Mouse (Mus musculus) C2C12 (cell line): ENCODE data around the gene Abcb8. TPM values are rescaled to one million over a fixed set of nuclear protein-coding genes. Genes with fewer than 3 reads are reported as not detected.

Experiments used
- H3K27me3 ChIP-seq: one replicate; pipeline ENCODE4 v1.6.1; 2011; ENCODE audit not compliant: control insufficient read depth, insufficient read depth, insufficient read length
- H3K36me3 ChIP-seq: one replicate; pipeline ENCODE4 v1.6.1; 2011; ENCODE audit not compliant: control insufficient read depth, insufficient read depth
- H3K4me3 ChIP-seq: one replicate; pipeline ENCODE4 v1.5.1; 2011; ENCODE audit warnings: mild to moderate bottlenecking, control low read depth; ENCODE audit not compliant: poor library complexity, insufficient read depth, severe bottlenecking
- H3K79me2 ChIP-seq: one replicate; pipeline ENCODE4 v1.6.1; 2011; ENCODE audit not compliant: control insufficient read depth, insufficient read depth
- H3K79me3 ChIP-seq: one replicate; pipeline ENCODE4 v1.6.1; 2011; ENCODE audit warnings: low read depth, control low read depth
- H3ac ChIP-seq: one replicate; pipeline ENCODE3; 2011; ENCODE audit warnings: low read depth; ENCODE audit not compliant: control insufficient read depth, insufficient read length
- CEBPB ChIP-seq: IDR thresholded peaks from one replicate; pipeline ENCODE4 v1.6.1; 2011; ENCODE audit warnings: low read depth, mild to moderate bottlenecking, control low read depth, moderate library complexity
- CTCF ChIP-seq: IDR thresholded peaks from one replicate; pipeline ENCODE4 v1.5.1; 2011; ENCODE audit not compliant: control insufficient read depth, insufficient read depth, insufficient read length
- FOSL1 ChIP-seq: IDR thresholded peaks from one replicate; pipeline ENCODE4 v1.8.0; 2011; ENCODE audit warnings: mild to moderate bottlenecking, low read length; ENCODE audit not compliant: poor library complexity, insufficient read depth, severe bottlenecking
- MAX ChIP-seq: IDR thresholded peaks from one replicate; pipeline ENCODE4 v1.6.1; 2011; ENCODE audit warnings: mild to moderate bottlenecking, control low read depth
- MYOD1 ChIP-seq: IDR thresholded peaks from one replicate; pipeline ENCODE4 v1.6.1; 2011; ENCODE audit warnings: low read depth; ENCODE audit not compliant: control insufficient read depth, insufficient read length
- MYOG ChIP-seq: IDR thresholded peaks from one replicate; pipeline ENCODE4 v1.6.1; 2011; ENCODE audit not compliant: control insufficient read depth, insufficient read length; ENCODE audit errors: extremely low read depth
- USF1 ChIP-seq: IDR thresholded peaks from one replicate; pipeline ENCODE4 v1.6.1; 2011; ENCODE audit warnings: low read depth, mild to moderate bottlenecking, control low read depth, moderate library complexity
- polyA plus RNA-seq: library from polyadenylated mRNA; unstranded; fragments of >200 nt; fragmentation: generic; extraction: Trizol; gene quantifications from one replicate; pipeline ENCODE4 v1.2.1, GENCODE M21; 2012; ENCODE audit warnings: missing spikeins

The Abcb8 gene
- polyA plus RNA-seq, 1 experiment: 25.1 TPM

- Histone ChIP-seq H3K79me2 (peaks cover 69% of the 10 kb centered on the region), H3ac (no peak overlapping the region), H3K27me3 (no peaks in the 10 kb centered on the region), H3K79me3 (peaks cover 64% of the 10 kb centered on the region), H3K36me3 (peaks cover 31% of the 10 kb centered on the region), H3K4me3 (peak overlapping the region; percentile 75)
- no peak for TF ChIP-seq MYOG
- no peak for TF ChIP-seq MAX
- no peak for TF ChIP-seq CTCF
- TF ChIP-seq CEBPB: no peak
- no peak for TF ChIP-seq MYOD1
Observed at GRCm38 (mm10) chr5:24453985-24454303, 60.5 kb downstream of the Abcb8 start.

- Histone ChIP-seq H3K79me3 (peaks cover 73% of the 10 kb centered on the region), H3K27me3 (no peaks in the 10 kb centered on the region), H3ac (no peak overlapping the region), H3K36me3 (peaks cover 31% of the 10 kb centered on the region), H3K79me2 (peaks cover 81% of the 10 kb centered on the region), H3K4me3 (no peak overlapping the region)
- TF ChIP-seq CTCF (no peak), MYOD1 (peak; percentile 82), MYOG (no peak)
Observed at GRCm38 (mm10) chr5:24455076-24455475, 61.6 kb downstream of the Abcb8 start.

- Histone ChIP-seq H3K36me3 (peaks cover 35% of the 10 kb centered on the region), H3K79me3 (peaks cover 78% of the 10 kb centered on the region), H3ac (no peak overlapping the region), H3K79me2 (peaks cover 86% of the 10 kb centered on the region), H3K4me3 (no peak overlapping the region), H3K27me3 (no peaks in the 10 kb centered on the region)
- no peak for TF ChIP-seq CEBPB
- no peak for TF ChIP-seq CTCF
- no peak for TF ChIP-seq USF1
- TF ChIP-seq MYOG: no peak
- no peak for TF ChIP-seq FOSL1
- TF ChIP-seq MAX: no peak
- no peak for TF ChIP-seq MYOD1
Observed at GRCm38 (mm10) chr5:24455613-24456012, 62.1 kb downstream of the Abcb8 start.

Other genes starting within 250 kb of the Abcb8 start
- 7.9 TPM for gene Nupl2, start 228.7 kb upstream of the Abcb8 start, polyA plus RNA-seq
- gene Kcnh2, start 42.1 kb upstream of the Abcb8 start, polyA plus RNA-seq: 3.1 TPM
- gene Nos3, start 28.9 kb upstream of the Abcb8 start, polyA plus RNA-seq: 0.13 TPM
- 0.48 TPM for gene Atg9b, start 1.5 kb upstream of the Abcb8 start, polyA plus RNA-seq
- gene Asic3, start 19.7 kb downstream of the Abcb8 start, polyA plus RNA-seq: 0.19 TPM
- gene Cdk5, start 29.9 kb downstream of the Abcb8 start, polyA plus RNA-seq: 33.4 TPM
- 76.4 TPM for gene Slc4a2, start 30.2 kb downstream of the Abcb8 start, polyA plus RNA-seq
- 90.3 TPM for gene Fastk, start 51.6 kb downstream of the Abcb8 start, polyA plus RNA-seq
- 9.8 TPM for gene Tmub1, start 54.2 kb downstream of the Abcb8 start, polyA plus RNA-seq
- gene Agap3, start 58.5 kb downstream of the Abcb8 start, polyA plus RNA-seq: 119 TPM
- gene Gbx1, start 133.5 kb downstream of the Abcb8 start, polyA plus RNA-seq: 0.42 TPM
- gene Asb10, start 147.3 kb downstream of the Abcb8 start, polyA plus RNA-seq: not detected
- gene 4931409K22Rik, start 163.1 kb downstream of the Abcb8 start, polyA plus RNA-seq: not detected
- gene Abcf2, start 183.8 kb downstream of the Abcb8 start, polyA plus RNA-seq: 143 TPM
- 37.7 TPM for gene Chpf2, start 193.1 kb downstream of the Abcb8 start, polyA plus RNA-seq
- 87.6 TPM for gene Smarcd3, start 230.7 kb downstream of the Abcb8 start, polyA plus RNA-seq